Mouse (Mus musculus) megakaryocyte, embryonic 14.5 days (primary cell): ENCODE measurements around the gene Pfdn6.

Experiments
- FLI1 ChIP-seq: IDR thresholded peaks from 2 replicates; pipeline ENCODE4 v1.6.1; 2012; ENCODE audit warnings: low read length, inconsistent platforms, mixed read lengths
- GATA1 ChIP-seq: IDR thresholded peaks from 3 replicates; pipeline ENCODE4 v1.6.1; 2012; ENCODE audit warnings: mixed read lengths, low read length, inconsistent platforms, borderline replicate concordance

GRCm38 (mm10) chr17:33890533-33891059 is 49.5 kb downstream of the Pfdn6 start, which contains the start of gene Kifc1:
- TF ChIP-seq GATA1 (no peak), FLI1 (peak; percentile 75)
